Mouse (Mus musculus) adrenal gland, adult (tissue): ENCODE measurements at regions not wholly inside any gene's neighbourhood (a gene's known extent, or its start where the extent isn't known, plus 50 kb on each side); places are given as distances from the start of the nearest gene placed in this dataset.
"Not testable (repeated sequence)": the region's sequence is repeated elsewhere in the genome, so short reads cannot be mapped to it uniquely, and the experiment has no call there.

Experiments
- DNase-seq, 2 experiments: peaks; one replicate each; pipeline ENCODE4 v3.0.0; 2022 to 2023; ENCODE audit warnings: low spot score in 1 of 2; ENCODE audit not compliant: inconsistent age in 2 of 2

- no peak for DNase-seq
These were observed 50.6 kb upstream of the Ppp1r12a start for GRCm38 (mm10) chr10:108111398-108111797.

GRCm38 (mm10) chr10:108110891-108111290 lies 51.1 kb upstream of the Ppp1r12a start:
- DNase-seq = no peak

- no peak for DNase-seq
These were observed 51.8 kb upstream of the Ppp1r12a start for GRCm38 (mm10) chr10:108110197-108110596.

- not testable (repeated sequence) for DNase-seq
These were observed 53.5 kb upstream of the Ppp1r12a start for GRCm38 (mm10) chr10:108108500-108108899.

GRCm38 (mm10) chr10:108101521-108101920 lies 60.5 kb upstream of the Ppp1r12a start:
- peak in 1 of 2 experiments; percentile 29 for DNase-seq

GRCm38 (mm10) chr10:108093043-108093442 lies 69.0 kb upstream of the Ppp1r12a start:
- no peak for DNase-seq

- DNase-seq = peak; percentile 10 to 51
These were observed 72.5 kb upstream of the Ppp1r12a start for GRCm38 (mm10) chr10:108089375-108089981.

GRCm38 (mm10) chr10:108088883-108089282 lies 73.1 kb upstream of the Ppp1r12a start:
- DNase-seq = no peak

GRCm38 (mm10) chr10:108088209-108088608 lies 73.8 kb upstream of the Ppp1r12a start:
- DNase-seq = no peak

GRCm38 (mm10) chr10:108083220-108083619 lies 78.8 kb upstream of the Ppp1r12a start:
- no peak for DNase-seq

GRCm38 (mm10) chr10:108075144-108075543 lies 86.8 kb upstream of the Ppp1r12a start:
- DNase-seq = no peak

GRCm38 (mm10) chr10:108073828-108074227 lies 88.2 kb upstream of the Ppp1r12a start:
- peak in 1 of 2 experiments; percentile 18 for DNase-seq

GRCm38 (mm10) chr10:108072211-108072610 lies 89.8 kb upstream of the Ppp1r12a start:
- peak in 1 of 2 experiments; percentile 13 for DNase-seq

- peak in 1 of 2 experiments; percentile 70 for DNase-seq
These were observed 90.6 kb upstream of the Ppp1r12a start for GRCm38 (mm10) chr10:108071424-108071823.

- no peak for DNase-seq
These were observed 94.3 kb upstream of the Ppp1r12a start for GRCm38 (mm10) chr10:108067723-108068122.

GRCm38 (mm10) chr10:108066241-108066640 lies 95.8 kb upstream of the Ppp1r12a start:
- DNase-seq = peak in 1 of 2 experiments; percentile 21

GRCm38 (mm10) chr10:108061813-108062435 lies 100.1 kb upstream of the Ppp1r12a start:
- no peak for DNase-seq

- DNase-seq = no peak
These were observed 101.4 kb upstream of the Ppp1r12a start for GRCm38 (mm10) chr10:108060554-108060953.

GRCm38 (mm10) chr10:108051637-108052036 lies 110.4 kb upstream of the Ppp1r12a start:
- no peak for DNase-seq

GRCm38 (mm10) chr10:108048426-108048825 lies 113.6 kb upstream of the Ppp1r12a start:
- DNase-seq = no peak

GRCm38 (mm10) chr10:108043519-108043918 lies 118.5 kb upstream of the Ppp1r12a start:
- DNase-seq = no peak

- no peak for DNase-seq
These were observed 122.0 kb upstream of the Ppp1r12a start for GRCm38 (mm10) chr10:108040027-108040426.
